In the genomic region with DNA sequence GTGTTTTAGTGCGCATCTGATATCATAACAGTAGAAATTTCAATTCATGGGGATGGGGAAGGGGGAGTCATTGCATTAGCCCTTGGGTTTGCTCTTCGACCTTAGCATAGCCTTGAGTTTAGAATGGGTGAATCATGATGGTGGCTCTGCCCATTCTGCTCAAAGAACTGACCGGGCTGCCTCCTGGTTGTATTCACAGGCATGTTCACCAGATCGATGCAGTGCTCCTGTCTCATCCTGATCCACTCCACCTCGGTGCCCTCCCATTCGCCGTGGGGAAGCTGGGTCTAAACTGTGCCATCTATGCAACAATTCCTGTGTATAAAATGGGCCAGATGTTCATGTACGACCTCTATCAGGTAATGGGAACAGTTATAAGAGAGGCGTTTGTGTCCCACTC, we compare ENCODE assay signal across 9 mouse cellular contexts.
"Had no signal": no experiment of that assay in that cellular context is flagged by ENCODE, and none has a peak within 500 bp of the region (broad histone marks: within the 10 kb centered on the region; RNA-seq: fewer than 3 reads in every experiment).

No protein-coding gene starts in this region.

- DNase-seq: kidney, postnatal 25 days; left cerebral cortex, postnatal 4 days; lung, adult 2 months; right cerebral cortex, adult 18-20 months; right cerebral cortex, postnatal 14 days; right cerebral cortex, postnatal 4 days; thymus, adult 2 months; thymus, postnatal 14 days; thymus, postnatal 4 days had no signal
